Mouse (Mus musculus) CD8-positive naive resting alpha-beta T cell, adult 57 days (primary cell): ENCODE data around the gene Fbl. TPM values are rescaled to one million over a fixed set of nuclear protein-coding genes. Genes with fewer than 3 reads are reported as not detected.

ENCODE experiments used
- total RNA-seq: library from RNA; stranded (reverse); gene quantifications from one replicate; pipeline ENCODE4 v1.2.4, GENCODE M21; 2023

Fbl gene
- total RNA-seq, result 194 TPM

DNA sequence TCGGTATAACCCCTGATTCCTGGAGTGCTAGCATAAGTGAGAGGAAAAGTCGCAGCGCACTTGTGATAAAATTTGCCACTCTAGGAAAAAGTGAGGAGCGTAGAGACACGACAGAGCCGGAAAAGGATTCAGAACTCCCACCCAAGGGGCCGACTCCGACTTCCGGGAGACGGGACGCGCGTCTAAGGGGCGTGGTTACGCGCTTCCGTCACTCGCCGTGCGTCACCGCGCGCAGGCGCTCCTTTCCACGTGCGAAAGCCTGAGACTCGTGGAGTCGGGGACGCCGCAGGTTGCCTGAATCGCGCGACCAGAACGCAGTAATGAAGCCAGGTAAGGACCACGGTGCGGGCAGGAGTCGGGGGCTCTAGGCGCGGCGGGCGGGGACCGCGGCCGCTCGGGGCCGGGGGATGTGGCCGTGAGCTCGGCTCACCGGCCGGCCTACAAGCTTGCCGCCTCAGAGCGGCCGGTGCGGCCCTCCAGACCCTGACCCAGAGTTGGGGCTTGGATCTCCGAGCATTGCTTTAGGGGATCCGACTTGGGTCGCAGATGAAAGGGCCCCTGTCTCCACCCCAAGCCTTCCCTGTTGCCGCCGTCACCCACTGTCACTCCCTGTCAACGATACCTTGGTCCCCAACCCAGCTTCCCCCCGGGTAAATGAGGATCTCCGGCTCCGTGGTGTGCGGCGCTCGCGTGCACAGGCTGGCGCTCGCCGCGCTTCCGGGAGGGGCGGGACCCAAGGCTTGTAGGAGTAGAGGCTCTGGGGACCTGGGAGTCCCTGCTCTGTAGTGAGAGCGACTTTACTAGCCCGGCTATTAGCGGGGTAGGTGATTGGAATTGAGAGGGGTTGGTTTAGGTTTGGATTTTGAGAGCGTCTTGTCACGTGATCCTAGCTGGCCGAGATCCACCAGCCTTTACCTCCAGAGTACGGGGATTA is at the start of gene Fbl:
TSS of gene Fbl (plus strand) at position 222 of the 934 bp plus-strand sequence.

DNA sequence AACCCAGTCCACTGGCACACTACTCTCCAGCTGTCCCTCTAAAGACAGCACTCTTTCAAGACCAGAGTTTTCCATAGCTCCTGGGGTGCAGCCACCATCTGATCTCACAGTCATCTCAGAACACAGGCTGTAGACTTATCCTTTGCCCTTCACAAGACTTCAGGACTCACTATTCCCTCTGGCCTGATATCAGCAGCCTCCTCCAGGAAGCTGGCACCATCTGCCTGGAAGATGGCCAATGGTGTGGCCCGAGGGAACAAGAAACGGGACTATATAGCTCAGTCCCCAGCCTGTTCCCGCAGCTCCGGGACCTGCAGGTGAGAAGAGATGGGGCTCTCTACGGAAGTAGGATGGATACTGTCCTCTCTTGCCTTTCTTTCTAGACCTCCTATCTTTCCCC is 40.3 kb upstream of the Fbl start, which contains the start of gene 9530053A07Rik:
TSS of gene 9530053A07Rik (plus strand) at position 301 of the 400 bp plus-strand sequence.

DNA sequence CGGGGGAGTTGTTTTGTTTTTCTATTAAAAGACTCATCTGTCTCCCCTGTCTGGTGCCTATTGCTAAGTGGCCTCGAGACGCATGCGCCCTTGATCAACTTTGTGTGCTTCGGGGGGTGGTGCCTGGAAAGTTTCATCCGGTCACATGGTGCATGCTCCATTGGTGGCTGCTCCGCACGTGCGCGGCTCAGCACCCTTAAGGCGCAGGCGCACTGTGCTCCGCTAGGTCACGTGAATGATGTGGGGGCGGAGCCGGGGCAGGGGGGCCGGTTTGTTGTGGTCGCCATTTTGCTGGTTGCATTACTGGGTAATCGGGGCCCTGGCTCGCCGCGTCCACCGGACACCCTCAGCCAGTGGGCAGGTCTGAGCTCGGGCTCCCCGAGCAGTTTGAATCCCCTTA is 9.7 kb downstream of the Fbl start, which contains the start of gene Dyrk1b:
TSS of gene Dyrk1b (plus strand) at position 242 of the 400 bp plus-strand sequence.

Other genes starting within 250 kb of the Fbl start
- gene Zfp974, start 240.2 kb upstream of the Fbl start, total RNA-seq, result 10.8 TPM
- 11.5 TPM for gene Zfp780b, start 190.5 kb upstream of the Fbl start, total RNA-seq
- gene Zfp850, start 155.6 kb upstream of the Fbl start, total RNA-seq, result 10.7 TPM
- 98.5 TPM for gene Psmc4, start 119.6 kb upstream of the Fbl start, total RNA-seq
- not detected for gene Fcgbp, start 98.5 kb upstream of the Fbl start, total RNA-seq
- not detected for gene 9530053A07Rik, start 40.2 kb upstream of the Fbl start, total RNA-seq
- gene Dyrk1b, start 9.8 kb downstream of the Fbl start, total RNA-seq, result 16.6 TPM
- 10.0 TPM for gene Eid2, start 98.2 kb downstream of the Fbl start, total RNA-seq
- gene Eid2b, start 108.0 kb downstream of the Fbl start, total RNA-seq, result 4.3 TPM
- gene Selenov, start 121.5 kb downstream of the Fbl start, total RNA-seq, result not detected
- gene Dll3, start 132.5 kb downstream of the Fbl start, total RNA-seq, result not detected
- gene Timm50, start 142.4 kb downstream of the Fbl start, total RNA-seq, result 29.7 TPM
- gene Supt5, start 169.0 kb downstream of the Fbl start, total RNA-seq, result 160 TPM
- 5,585 TPM for gene Rps16, start 180.9 kb downstream of the Fbl start, total RNA-seq
- gene Plekhg2, start 202.9 kb downstream of the Fbl start, total RNA-seq, result 155 TPM
- 501 TPM for gene Zfp36, start 210.5 kb downstream of the Fbl start, total RNA-seq
- gene Med29, start 223.0 kb downstream of the Fbl start, total RNA-seq, result 15.7 TPM
- 141 TPM for gene Paf1, start 223.2 kb downstream of the Fbl start, total RNA-seq